Mouse (Mus musculus) erythroid progenitor cell, adult 5-6 weeks (primary cell): ENCODE data around the gene Zbtb4. TPM values are rescaled to one million over a fixed set of nuclear protein-coding genes. Genes with fewer than 3 reads are reported as not detected.
"Not testable (repeated sequence)": the region's sequence is repeated elsewhere in the genome, so short reads cannot be mapped to it uniquely, and the experiment has no call there.

ENCODE experiments used
- ATAC-seq: replicated peaks from 2 replicates; pipeline ENCODE4 v1.8.0; 2016; ENCODE audit warnings: moderate number of reproducible peaks, mild to moderate bottlenecking, moderate TSS enrichment, inconsistent platforms; ENCODE audit not compliant: poor library complexity, low FRiP score, severe bottlenecking
- total RNA-seq, 2 experiments: library from RNA; stranded (forward) in 1 of 2; stranded (reverse) in 1 of 2; fragments of 150-400 nt in 1 of 2; fragments of 186-747, 209-891 nt in 1 of 2; gene quantifications; 2 replicates each; pipeline versions ENCODE4 v1.2.3 to v1.2.4; 2015 to 2017; ENCODE audit warnings: low replicate concordance in 2 of 2

Gene Zbtb4
- total RNA-seq (2015; ENCODE audit: low replicate concordance) (2.9 and 3.8 TPM in 2 replicates), total RNA-seq (2017; ENCODE audit: low replicate concordance) (0.77 and 3.0 TPM in 2 replicates)

GRCm38 (mm10) chr11:69765221-69766125 is at the start of gene Zbtb4:
Zbtb4 (plus strand) TSS chr11:69765912.
- no peak for ATAC-seq

GRCm38 (mm10) chr11:69715929-69716328 is 49.8 kb upstream of the Zbtb4 start:
- no peak for ATAC-seq

- ATAC-seq, result no peak
Measured at GRCm38 (mm10) chr11:69716953-69717352, 48.8 kb upstream of the Zbtb4 start.

- peak; percentile 88 for ATAC-seq
Measured at GRCm38 (mm10) chr11:69718661-69719060, 47.1 kb upstream of the Zbtb4 start.

- no peak; the same call in 1 of the 2 replicates for ATAC-seq
Measured at GRCm38 (mm10) chr11:69719423-69719822, 46.3 kb upstream of the Zbtb4 start.

- no peak for ATAC-seq
Measured at GRCm38 (mm10) chr11:69720852-69721251, 44.9 kb upstream of the Zbtb4 start.

- ATAC-seq, result no peak
Measured at GRCm38 (mm10) chr11:69723074-69723473, 42.6 kb upstream of the Zbtb4 start.

GRCm38 (mm10) chr11:69725951-69726350 is 39.8 kb upstream of the Zbtb4 start:
- ATAC-seq, result no peak; the same call in 1 of the 2 replicates

- ATAC-seq, result peak; percentile 62; the same call in 1 of the 2 replicates
Measured at GRCm38 (mm10) chr11:69729063-69729462, 36.6 kb upstream of the Zbtb4 start.

GRCm38 (mm10) chr11:69731408-69731807 is 34.3 kb upstream of the Zbtb4 start:
- not testable (repeated sequence) for ATAC-seq

- no peak for ATAC-seq
Measured at GRCm38 (mm10) chr11:69751635-69752034, 14.1 kb upstream of the Zbtb4 start.

- ATAC-seq, result no peak
Measured at GRCm38 (mm10) chr11:69752686-69753085, 13.0 kb upstream of the Zbtb4 start.

GRCm38 (mm10) chr11:69754233-69754632 is 11.5 kb upstream of the Zbtb4 start:
- ATAC-seq, result no peak

GRCm38 (mm10) chr11:69754701-69755100 is 11.0 kb upstream of the Zbtb4 start:
- no peak for ATAC-seq

- ATAC-seq, result peak; percentile 3; the same call in 1 of the 2 replicates
Measured at GRCm38 (mm10) chr11:69757303-69758089, 8.2 kb upstream of the Zbtb4 start.

- peak; percentile 70 for ATAC-seq
Measured at GRCm38 (mm10) chr11:69758090-69758456, 7.6 kb upstream of the Zbtb4 start.

GRCm38 (mm10) chr11:69758478-69758970 is 7.2 kb upstream of the Zbtb4 start, which contains the start of gene Polr2a:
Polr2a (minus strand) TSS chr11:69758637.
- peak; percentile 82 for ATAC-seq

GRCm38 (mm10) chr11:69758971-69759721 is 6.6 kb upstream of the Zbtb4 start:
- ATAC-seq, result peak; percentile 79

GRCm38 (mm10) chr11:69760160-69760900 is 5.4 kb upstream of the Zbtb4 start:
- no peak for ATAC-seq
